Mouse (Mus musculus) CD4-positive naive resting alpha-beta T cell, adult 76 days (primary cell): ENCODE measurements around the gene Olfr1377. TPM values are rescaled to one million over a fixed set of nuclear protein-coding genes. Genes with fewer than 3 reads are reported as not detected.

Source experiments
- total RNA-seq: library from RNA; stranded (reverse); gene quantifications from one replicate; pipeline ENCODE4 v1.2.4, GENCODE M21; 2023

Olfr1377 gene
- not detected for total RNA-seq

DNA sequence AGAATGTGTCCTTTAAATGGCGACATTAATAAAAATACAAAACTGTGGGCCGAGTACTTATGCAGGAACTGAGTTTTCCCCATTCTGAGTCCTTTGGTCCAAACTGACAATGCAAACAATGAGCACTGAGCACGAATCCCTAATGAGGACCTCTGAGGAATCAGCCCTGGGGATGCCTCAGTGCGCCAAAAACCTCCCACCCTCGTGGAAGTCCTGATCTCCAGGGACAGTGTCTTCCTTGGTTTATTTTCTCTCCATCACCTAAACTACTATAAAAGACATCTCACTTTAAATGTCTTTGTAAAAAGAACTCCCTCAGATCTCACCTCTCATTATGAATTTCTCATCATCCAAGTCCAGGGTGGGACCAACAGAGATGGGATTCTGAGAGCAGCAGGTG, at the start of gene Olfr1377:
TSS of gene Olfr1377 (plus strand) at position 301 of the 400 bp plus-strand sequence.

DNA sequence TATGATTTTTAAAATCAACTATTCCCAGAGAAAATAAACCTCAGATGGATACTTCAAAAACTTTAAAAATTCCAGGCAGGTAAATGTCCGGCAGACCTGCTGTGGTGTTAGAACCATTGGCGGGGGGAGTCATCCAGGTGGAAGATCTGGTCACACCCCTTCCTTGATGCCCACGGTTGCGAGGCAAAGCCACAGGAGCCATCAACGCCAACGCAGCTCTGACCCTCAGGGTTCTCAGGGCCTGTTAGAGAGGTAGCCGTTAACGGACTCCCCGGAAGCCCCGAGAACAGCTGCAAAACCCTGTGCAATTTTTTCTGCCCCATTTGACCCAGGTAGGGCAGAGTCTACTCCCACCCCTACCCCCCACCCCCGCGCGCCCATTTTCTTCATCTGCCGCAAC, 38.3 kb upstream of the Olfr1377 start, which contains the start of gene 4933414I15Rik:
TSS of gene 4933414I15Rik (minus strand) at position 260 of the 400 bp plus-strand sequence.

DNA sequence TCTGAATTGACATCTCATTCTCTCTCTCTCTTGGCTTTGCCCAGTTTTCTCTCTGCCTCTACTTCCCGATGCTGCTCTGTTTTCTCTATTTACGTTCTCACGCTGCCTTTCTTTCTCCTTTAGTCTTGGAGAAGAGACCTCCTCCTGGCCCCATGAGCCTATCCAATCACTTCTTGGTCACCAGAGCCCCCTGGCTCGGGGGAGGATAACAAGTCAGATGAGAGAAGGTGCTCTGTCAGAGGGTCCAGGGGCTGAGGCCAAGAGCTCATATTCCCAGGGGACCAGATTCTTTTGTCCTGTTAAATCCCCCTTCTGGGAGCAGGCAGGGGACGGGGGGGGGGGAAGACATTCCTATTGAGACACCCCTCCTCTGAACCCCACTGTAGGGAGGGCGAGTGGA, 28.1 kb upstream of the Olfr1377 start, which contains the start of gene Prop1:
TSS of gene Prop1 (minus strand) at position 101 of the 400 bp plus-strand sequence.

DNA sequence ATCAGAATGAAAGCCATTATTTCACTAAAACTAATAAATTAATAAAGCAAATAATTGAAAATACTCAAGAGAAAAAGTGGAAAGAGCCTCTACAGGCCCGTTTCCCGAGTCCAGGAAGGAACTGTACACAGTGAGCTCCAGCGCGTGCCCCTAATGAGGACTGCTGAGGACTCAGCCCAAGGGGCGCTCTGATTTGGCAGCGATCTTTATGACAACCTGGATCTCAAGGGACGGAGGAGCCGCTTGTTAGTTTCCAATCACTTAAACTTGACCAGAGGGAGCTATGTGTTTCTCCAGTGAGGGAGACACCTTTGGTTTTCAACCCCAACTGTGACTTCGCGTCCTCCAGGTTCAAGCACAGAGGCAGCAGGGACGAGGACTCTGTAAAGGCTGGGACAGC, 15.5 kb upstream of the Olfr1377 start, which contains the start of gene Olfr1378:
TSS of gene Olfr1378 (plus strand) at position 301 of the 400 bp plus-strand sequence.

DNA sequence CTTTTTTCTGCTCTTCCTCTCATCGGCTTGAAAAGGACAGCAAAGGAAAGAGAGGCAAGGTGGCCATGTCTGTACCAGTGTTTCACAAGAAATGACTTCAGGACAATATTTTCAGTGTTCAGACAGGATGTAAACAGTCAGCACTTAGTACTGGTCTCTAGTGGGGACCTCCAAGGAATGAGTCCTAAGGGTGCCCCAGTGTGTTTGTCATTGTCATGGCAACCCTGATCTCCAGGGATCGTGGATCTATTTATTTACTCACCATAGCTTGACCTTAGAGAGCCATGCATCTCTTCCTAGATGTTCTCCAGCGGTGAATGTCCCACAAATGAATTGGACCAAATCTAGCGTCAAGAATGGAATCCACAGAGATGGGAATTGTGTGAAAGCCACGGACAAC, 21.5 kb downstream of the Olfr1377 start, which contains the start of gene Olfr51:
TSS of gene Olfr51 (plus strand) at position 301 of the 400 bp plus-strand sequence.

DNA sequence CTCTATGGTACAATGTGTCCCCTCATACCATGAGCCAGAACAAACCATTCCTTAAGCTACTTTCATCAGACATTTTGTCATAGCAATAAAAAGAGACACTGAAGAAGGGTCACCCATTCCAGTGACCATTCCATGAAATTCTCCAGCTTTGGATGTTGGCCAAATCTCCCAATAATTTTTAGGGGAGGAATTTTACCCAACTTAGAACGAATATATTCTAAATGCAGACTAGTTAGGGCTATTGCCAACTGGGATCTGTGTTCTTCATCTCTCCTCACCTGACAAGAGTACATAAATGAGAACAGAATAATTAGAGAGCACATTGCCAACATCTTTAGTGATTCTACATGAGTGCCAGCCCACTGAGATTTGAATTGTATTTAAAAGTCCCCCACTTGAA, 32.2 kb downstream of the Olfr1377 start, which contains the start of gene Olfr54:
TSS of gene Olfr54 (plus strand) at position 301 of the 400 bp plus-strand sequence.

Other genes starting within 250 kb of the Olfr1377 start
- 7.1 TPM for gene Zfp354c, start 154.2 kb upstream of the Olfr1377 start, total RNA-seq
- gene Zfp879, start 140.4 kb upstream of the Olfr1377 start, total RNA-seq: 0.32 TPM
- 3.1 TPM for gene Grm6, start 131.3 kb upstream of the Olfr1377 start, total RNA-seq
- not detected for gene Zfp454, start 94.3 kb upstream of the Olfr1377 start, total RNA-seq
- 4.1 TPM for gene Zfp2, start 65.8 kb upstream of the Olfr1377 start, total RNA-seq
- gene Zfp354b, start 50.3 kb upstream of the Olfr1377 start, total RNA-seq: not detected
- not detected for gene 4933414I15Rik, start 38.2 kb upstream of the Olfr1377 start, total RNA-seq
- not detected for gene Prop1, start 28.2 kb upstream of the Olfr1377 start, total RNA-seq
- not detected for gene Olfr1378, start 15.4 kb upstream of the Olfr1377 start, total RNA-seq
- not detected for gene Olfr51, start 21.6 kb downstream of the Olfr1377 start, total RNA-seq
- not detected for gene Olfr54, start 32.3 kb downstream of the Olfr1377 start, total RNA-seq
- not detected for gene Olfr1375, start 66.1 kb downstream of the Olfr1377 start, total RNA-seq
- not detected for gene Zfp354a, start 77.3 kb downstream of the Olfr1377 start, total RNA-seq
- gene Gm12569, start 238.5 kb downstream of the Olfr1377 start, total RNA-seq: not detected